Mouse (Mus musculus): ENCODE results near the gene Jtb. TPM values are rescaled to one million over a fixed set of nuclear protein-coding genes. Genes with fewer than 3 reads are reported as not detected.

Jtb gene
- total RNA-seq (2014; rRNA removed) (52.5 and 75.6 TPM in 2 replicates), polyA plus RNA-seq (2015; fragmentation: Nextera tagmentation; extraction: Ambion mirVana) (115 and 124 TPM in 2 replicates)

DNA sequence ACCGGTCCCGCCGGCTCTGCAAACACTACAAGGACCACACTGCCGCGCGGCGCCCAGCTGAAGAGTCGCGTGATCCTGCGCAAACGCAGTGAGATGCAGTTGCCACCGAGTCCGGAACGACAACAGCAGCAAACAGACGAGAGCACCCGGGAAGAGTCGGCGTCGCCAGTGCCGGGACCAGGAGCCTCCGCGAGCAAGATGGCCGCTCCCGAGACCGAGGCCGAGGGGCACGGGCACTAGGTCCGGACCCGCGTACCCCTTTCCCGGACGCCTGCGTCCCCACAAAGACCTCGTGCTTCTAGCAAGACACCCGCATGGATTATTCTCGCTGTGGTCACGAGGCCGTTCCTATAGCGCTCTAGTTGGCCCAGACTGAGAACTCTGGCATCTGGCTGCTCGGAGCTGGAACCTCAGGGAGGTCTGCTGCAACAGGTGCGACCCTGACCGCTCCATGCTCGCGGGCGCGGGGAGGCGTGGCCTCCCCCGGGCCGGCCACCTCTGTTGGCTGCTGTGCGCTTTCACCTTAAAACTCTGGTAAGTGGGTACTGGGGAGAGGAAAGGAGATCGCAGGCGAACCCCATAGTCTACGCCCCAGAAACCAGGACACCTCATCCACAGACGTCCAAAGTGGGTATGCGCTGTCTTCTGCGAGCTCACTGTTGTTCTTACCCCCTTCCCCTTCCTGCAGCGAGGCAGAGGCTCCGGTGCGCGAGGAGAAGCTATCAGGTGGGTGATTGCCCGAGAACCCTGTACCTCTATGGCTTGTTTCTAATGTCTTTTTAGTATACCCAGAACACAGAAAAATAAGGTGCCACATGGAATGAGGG is at the start of gene Jtb:
Jtb (plus strand) TSS at position 91 of the 827 bp plus-strand sequence.
- Histone ChIP-seq H3K4me3 (ENCODE audit: low read length) (peak within 1 kb of the TSS; percentile 85), H3K4me2 (ENCODE audit: low read depth, low read length) (peak within 1 kb of the TSS; percentile 82), H3K9me3 (ENCODE audit: low read length) (no peaks in the 10 kb centered on the region), H3K4me1 (ENCODE audit: insufficient read depth, low read length) (peaks cover 9% of the 10 kb centered on the region), H3K9ac (replicated peaks; ENCODE audit: low read length) (peak within 1 kb of the TSS; percentile 87), H3K27ac (peak within 1 kb of the TSS; percentile 90), H3K36me3 (ENCODE audit: insufficient read depth, low read length) (peaks cover 10% of the 10 kb centered on the region), H3K27me3 (ENCODE audit: insufficient read depth, low read length) (no peaks in the 10 kb centered on the region)
- WGBS: under 1% methylated on average over 61 of the region's 61 CpGs
- peak; percentile 97 for DNase-seq (ENCODE audit: low spot score)
- peak; percentile 19 for TF ChIP-seq CTCF (IDR thresholded peaks at IDR 0.05; ENCODE audit: low read depth)
- peak; percentile 99 for ATAC-seq

DNA sequence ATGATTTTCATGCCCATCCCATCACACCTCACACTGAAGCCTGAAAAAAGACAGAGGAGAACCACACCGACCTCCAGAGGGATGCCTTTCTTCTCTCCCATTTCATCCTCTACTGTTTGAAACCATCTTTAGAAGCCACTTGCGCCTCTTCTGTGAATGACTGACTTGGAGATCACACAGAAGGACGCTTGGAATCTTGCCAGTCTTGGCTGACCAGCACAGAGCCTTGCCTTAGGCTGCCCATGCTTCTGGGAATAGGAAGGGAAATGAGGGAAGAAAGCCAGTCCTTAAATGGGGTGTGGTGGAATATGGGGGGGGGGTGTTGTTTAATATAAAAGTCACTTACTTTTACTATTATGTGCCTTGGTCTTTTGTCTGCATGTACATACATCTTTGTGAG is 47.8 kb upstream of the Jtb start:
- H3K36me3 ChIP-seq (ENCODE audit: insufficient read depth, low read length): no peaks in the 10 kb centered on the region
- no peak for ATAC-seq
- no peaks in the 10 kb centered on the region for H3K4me1 ChIP-seq (ENCODE audit: insufficient read depth, low read length)
- H3K27me3 ChIP-seq (ENCODE audit: insufficient read depth, low read length): no peaks in the 10 kb centered on the region
- no peak overlapping the region for H3K4me3 ChIP-seq (ENCODE audit: low read length)
- H3K4me2 ChIP-seq (ENCODE audit: low read depth, low read length): no peak overlapping the region
- no peak overlapping the region for H3K27ac ChIP-seq
- peak; percentile 15 for DNase-seq (ENCODE audit: low spot score)
- WGBS: 72% methylated on average over 3 of the region's 3 CpGs
- H3K9me3 ChIP-seq (ENCODE audit: low read length): no peaks in the 10 kb centered on the region
- TF ChIP-seq CTCF (IDR thresholded peaks at IDR 0.05; ENCODE audit: low read depth): no peak
- no peak overlapping the region for H3K9ac ChIP-seq (replicated peaks; ENCODE audit: low read length)

DNA sequence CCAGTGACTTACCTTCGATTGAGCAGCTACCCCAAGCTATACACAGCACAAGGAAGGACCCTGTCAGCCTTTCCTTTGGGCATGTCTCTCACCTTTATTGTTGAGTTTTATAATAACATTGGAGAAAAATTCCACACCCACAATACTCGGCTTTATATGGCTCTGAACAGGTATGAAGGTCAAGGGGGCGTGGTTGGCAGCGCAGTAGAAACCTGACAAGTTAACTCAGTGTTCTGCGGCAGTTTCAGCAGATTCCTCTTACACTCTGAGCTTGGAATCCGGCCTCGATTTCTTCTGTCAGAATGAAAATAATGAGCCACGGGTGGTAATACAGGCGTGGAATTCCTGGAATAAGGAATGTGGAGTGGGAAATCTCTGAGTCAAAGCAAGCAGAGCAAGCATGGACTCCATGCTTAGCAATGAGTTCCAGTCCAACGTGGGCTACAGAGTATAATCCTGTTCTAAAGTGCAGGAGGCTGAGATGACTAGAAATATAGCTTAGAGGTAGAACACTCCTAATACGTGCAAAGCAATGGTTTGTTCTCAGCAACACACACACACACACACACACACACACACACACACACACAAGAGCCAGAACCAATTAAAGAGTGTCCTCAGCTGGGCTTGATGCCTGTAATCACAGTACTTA is 40.4 kb upstream of the Jtb start:
- no peak for TF ChIP-seq CTCF (IDR thresholded peaks at IDR 0.05; ENCODE audit: low read depth)
- 72% methylated on average over 11 of the region's 11 CpGs for WGBS

DNA sequence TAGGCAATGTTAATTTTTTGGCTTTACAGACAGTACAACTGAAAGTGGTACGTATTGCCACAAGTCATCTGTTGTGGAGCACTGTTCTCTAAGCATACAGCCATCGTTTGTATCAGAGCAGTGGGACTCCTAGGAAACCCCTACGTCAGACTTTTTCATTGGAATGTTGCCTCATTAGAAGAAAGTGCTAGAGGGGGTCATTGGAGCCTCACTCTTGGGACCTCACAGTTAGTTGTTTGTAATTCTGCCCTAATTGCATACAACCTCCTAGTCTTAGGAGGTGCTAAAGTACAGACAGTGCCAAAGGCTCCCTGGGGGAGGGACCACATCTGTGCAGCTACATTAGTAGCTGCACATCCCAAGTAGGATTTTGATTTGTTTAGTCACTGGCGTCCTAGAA is 36.6 kb upstream of the Jtb start:
- WGBS: 57% methylated on average over 4 of the region's 4 CpGs

More for the DNA sequence above, 40.4 kb upstream of the Jtb start:
- Histone ChIP-seq H3K4me1 (ENCODE audit: insufficient read depth, low read length) (no peaks in the 10 kb centered on the region), H3K4me2 (ENCODE audit: low read depth, low read length) (no peak overlapping the region), H3K9me3 (ENCODE audit: low read length) (no peaks in the 10 kb centered on the region), H3K27me3 (ENCODE audit: insufficient read depth, low read length) (no peaks in the 10 kb centered on the region), H3K4me3 (ENCODE audit: low read length) (no peak overlapping the region), H3K36me3 (ENCODE audit: insufficient read depth, low read length) (no peaks in the 10 kb centered on the region), H3K9ac (replicated peaks; ENCODE audit: low read length) (no peak overlapping the region), H3K27ac (no peak overlapping the region)
- ATAC-seq (no peak), DNase-seq (ENCODE audit: low spot score) (no peak)

DNA sequence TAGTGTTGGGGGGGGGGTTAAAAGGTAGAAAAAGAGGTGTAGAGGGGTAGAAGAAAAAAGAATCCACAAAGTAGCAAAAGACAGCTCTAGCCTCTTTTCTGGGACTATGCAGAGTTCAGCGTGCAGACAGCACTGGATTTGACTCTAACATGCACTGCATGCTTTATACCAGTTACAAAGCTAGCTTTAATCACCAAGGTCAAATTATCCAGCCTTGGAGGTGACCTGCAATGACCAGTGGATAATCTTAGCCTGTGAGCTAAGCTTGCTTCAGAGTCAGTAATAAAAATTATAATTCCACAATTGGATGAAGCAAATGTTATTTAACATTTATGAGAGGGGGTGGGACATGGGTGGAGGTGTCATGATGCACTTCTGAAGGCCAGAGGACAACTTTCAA is 35.8 kb upstream of the Jtb start:
- Histone ChIP-seq H3K36me3 (ENCODE audit: insufficient read depth, low read length) (no peaks in the 10 kb centered on the region), H3K4me3 (ENCODE audit: low read length) (no peak overlapping the region), H3K9ac (replicated peaks; ENCODE audit: low read length) (no peak overlapping the region), H3K9me3 (ENCODE audit: low read length) (no peaks in the 10 kb centered on the region), H3K27ac (no peak overlapping the region), H3K4me2 (ENCODE audit: low read depth, low read length) (no peak overlapping the region), H3K27me3 (ENCODE audit: insufficient read depth, low read length) (no peaks in the 10 kb centered on the region), H3K4me1 (ENCODE audit: insufficient read depth, low read length) (no peaks in the 10 kb centered on the region)
- ATAC-seq (no peak), DNase-seq (ENCODE audit: low spot score) (no peak)
- TF ChIP-seq CTCF (IDR thresholded peaks at IDR 0.05; ENCODE audit: low read depth): no peak
- WGBS: 73% methylated on average over 1 of the region's 1 CpGs

More for the DNA sequence above, 36.6 kb upstream of the Jtb start:
- Histone ChIP-seq H3K4me3 (ENCODE audit: low read length) (no peak overlapping the region), H3K9ac (replicated peaks; ENCODE audit: low read length) (no peak overlapping the region), H3K27me3 (ENCODE audit: insufficient read depth, low read length) (no peaks in the 10 kb centered on the region), H3K4me2 (ENCODE audit: low read depth, low read length) (no peak overlapping the region), H3K4me1 (ENCODE audit: insufficient read depth, low read length) (no peaks in the 10 kb centered on the region), H3K27ac (no peak overlapping the region), H3K36me3 (ENCODE audit: insufficient read depth, low read length) (no peaks in the 10 kb centered on the region), H3K9me3 (ENCODE audit: low read length) (no peaks in the 10 kb centered on the region)
- DNase-seq (ENCODE audit: low spot score): no peak
- ATAC-seq: no peak
- TF ChIP-seq CTCF (IDR thresholded peaks at IDR 0.05; ENCODE audit: low read depth): no peak

DNA sequence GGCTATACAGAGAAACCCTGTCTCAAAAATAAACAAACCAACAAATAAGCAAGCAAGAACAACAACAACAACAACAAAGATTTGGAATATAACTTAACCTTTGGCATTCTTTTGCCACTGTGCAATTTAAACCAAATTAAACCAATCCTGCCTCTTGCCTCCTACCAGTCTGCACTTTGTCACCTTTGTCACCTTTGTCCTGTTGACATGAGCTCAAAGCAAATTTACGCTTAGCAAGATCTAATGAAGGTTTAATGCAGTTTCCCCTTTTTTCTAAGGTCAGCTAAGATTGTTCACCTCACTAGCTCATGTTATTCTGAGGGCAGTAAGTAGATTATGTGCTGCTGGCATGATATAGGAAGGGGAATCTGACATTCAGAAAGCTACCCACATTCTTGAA is 33.8 kb upstream of the Jtb start:
- Histone ChIP-seq H3K4me1 (ENCODE audit: insufficient read depth, low read length) (no peaks in the 10 kb centered on the region), H3K36me3 (ENCODE audit: insufficient read depth, low read length) (no peaks in the 10 kb centered on the region), H3K9me3 (ENCODE audit: low read length) (no peaks in the 10 kb centered on the region), H3K4me3 (ENCODE audit: low read length) (no peak overlapping the region), H3K27me3 (ENCODE audit: insufficient read depth, low read length) (no peaks in the 10 kb centered on the region), H3K4me2 (ENCODE audit: low read depth, low read length) (no peak overlapping the region), H3K9ac (replicated peaks; ENCODE audit: low read length) (no peak overlapping the region), H3K27ac (no peak overlapping the region)
- DNase-seq (ENCODE audit: low spot score): no peak
- WGBS: 95% methylated on average over 1 of the region's 1 CpGs
- no peak for TF ChIP-seq CTCF (IDR thresholded peaks at IDR 0.05; ENCODE audit: low read depth)
- no peak for ATAC-seq

Data from hindbrain, postnatal 0 days (tissue).